ENCODE assay signal across 7 mouse cellular contexts in the genomic region with DNA sequence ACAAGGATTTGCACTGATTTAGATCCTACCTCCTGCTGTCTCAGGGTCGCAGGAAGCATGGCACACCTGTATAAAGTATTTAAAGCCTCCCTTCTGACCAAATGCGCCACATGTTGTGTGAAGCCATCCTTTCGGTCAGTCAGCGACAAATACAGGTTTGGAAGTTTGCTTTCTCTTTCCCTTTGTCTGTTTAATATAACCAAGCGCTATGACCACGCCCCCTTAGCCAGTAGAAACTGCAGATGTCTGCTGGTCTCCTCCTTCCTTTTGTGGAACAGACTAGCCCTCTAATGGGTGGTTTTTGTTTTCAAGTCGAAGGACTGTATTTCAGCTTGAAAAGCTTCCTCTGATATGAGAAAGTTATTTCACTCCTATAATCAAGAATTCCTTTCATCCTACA.
A peak's percentile ranks its signal among the peaks of the same experiment; 100 is the strongest.
DNase-seq lines count a peak whose midpoint lies in the region; ATAC-seq lines count a peak whose summit lies in the region.

No protein-coding gene starts in this region.

- no peaks in the 10 kb centered on the region for H3K36me3 ChIP-seq in hindbrain, embryonic 14.5 days (replicated peaks; ENCODE audit: control insufficient read depth, insufficient read depth)
- no peaks in the 10 kb centered on the region for H3K36me3 ChIP-seq in hindbrain, embryonic 16.5 days (ENCODE audit: control insufficient read depth, insufficient read depth, low read length)
- no peaks in the 10 kb centered on the region for H3K36me3 ChIP-seq in liver, embryonic 15.5 days (replicated peaks)

- H3K4me1 ChIP-seq in hindbrain, embryonic 14.5 days (replicated peaks; ENCODE audit: control insufficient read depth, insufficient read depth, low read length), result peaks cover 8% of the 10 kb centered on the region; the same call in 1 of the 2 replicates
- H3K4me1 ChIP-seq in hindbrain, embryonic 16.5 days (ENCODE audit: control insufficient read depth, insufficient read depth, low read depth, low read length), result peaks cover 12% of the 10 kb centered on the region
- peaks cover 8% of the 10 kb centered on the region; the same call in 1 of the 2 replicates for H3K4me1 ChIP-seq in liver, embryonic 15.5 days (replicated peaks)

- H3K9me3 ChIP-seq in hindbrain, embryonic 14.5 days (ENCODE audit: control insufficient read depth, low read length), result no peaks in the 10 kb centered on the region
- H3K9me3 ChIP-seq in hindbrain, embryonic 16.5 days (ENCODE audit: control insufficient read depth, low read length), result no peaks in the 10 kb centered on the region
- no peaks in the 10 kb centered on the region for H3K9me3 ChIP-seq in liver, embryonic 15.5 days (replicated peaks)

- 0 out of 2 replicates have a peak overlapping the region, but pooled peaks have one; percentile 4 for H3K4me2 ChIP-seq in hindbrain, embryonic 14.5 days (replicated peaks)
- H3K4me2 ChIP-seq in hindbrain, embryonic 16.5 days (ENCODE audit: low read length), result no peak overlapping the region; the same call in 1 of the 2 replicates
- peak overlapping the region; percentile 15; the same call in 1 of the 2 replicates for H3K4me2 ChIP-seq in liver, embryonic 15.5 days

- DNase-seq in hindbrain, embryonic 14.5 days (ENCODE audit: low spot score), result no peak
- DNase-seq in NIH3T3 (ENCODE audit: low read depth), result peak; percentile 49
- DNase-seq in heart, adult 8-10 months (ENCODE audit: low spot score), result peak; percentile 1
- no peak for DNase-seq in frontal cortex, adult 2 months (ENCODE audit: extremely low spot score in 1 of 2, low spot score in 1 of 2)
- DNase-seq in urinary bladder, adult 18-20 months (ENCODE audit: low spot score in 2 of 2), result no peak

- WGBS in hindbrain, embryonic 14.5 days, result 50% methylated on average over 7 of the region's 7 CpGs
- WGBS in hindbrain, embryonic 16.5 days, result 44% methylated on average over 7 of the region's 7 CpGs
- 39% methylated on average over 7 of the region's 7 CpGs for WGBS in liver, embryonic 15.5 days (ENCODE audit: insufficient replicate concordance)

- H3K4me3 ChIP-seq in hindbrain, embryonic 14.5 days (replicated peaks; ENCODE audit: low read length), result no peak overlapping the region
- H3K4me3 ChIP-seq in hindbrain, embryonic 16.5 days (ENCODE audit: low read length), result no peak overlapping the region
- H3K4me3 ChIP-seq in liver, embryonic 15.5 days (replicated peaks), result no peak overlapping the region

- no peak overlapping the region for H3K27ac ChIP-seq in hindbrain, embryonic 14.5 days
- no peak overlapping the region; the same call in 1 of the 2 replicates for H3K27ac ChIP-seq in hindbrain, embryonic 16.5 days (ENCODE audit: low read depth, low read length)
- no peak overlapping the region for H3K27ac ChIP-seq in liver, embryonic 15.5 days (replicated peaks)

- ATAC-seq in hindbrain, embryonic 14.5 days (ENCODE audit: low FRiP score), result no peak
- ATAC-seq in hindbrain, embryonic 16.5 days, result no peak
- ATAC-seq in liver, embryonic 15.5 days (ENCODE audit: insufficient read depth), result no peak

- no peak overlapping the region for H3K9ac ChIP-seq in hindbrain, embryonic 14.5 days
- no peak overlapping the region for H3K9ac ChIP-seq in hindbrain, embryonic 16.5 days (ENCODE audit: low read depth, low read length)
- no peak overlapping the region for H3K9ac ChIP-seq in liver, embryonic 15.5 days

- no peaks in the 10 kb centered on the region for H3K27me3 ChIP-seq in hindbrain, embryonic 14.5 days (ENCODE audit: control insufficient read depth, insufficient read depth, low read length)
- H3K27me3 ChIP-seq in hindbrain, embryonic 16.5 days (replicated peaks; ENCODE audit: control insufficient read depth, insufficient read depth, low read length), result no peaks in the 10 kb centered on the region
- H3K27me3 ChIP-seq in liver, embryonic 15.5 days, result no peaks in the 10 kb centered on the region

Comparison
In these comparisons a context has a peak if more than half of its experiments do, and no peak if none do; other contexts are left out.
1. DNase-seq: peak in NIH3T3 (single experiment) and heart, adult 8-10 months (single experiment); none in hindbrain, embryonic 14.5 days (single experiment), frontal cortex, adult 2 months (0 of 2) and urinary bladder, adult 18-20 months (0 of 2).